Mouse (Mus musculus): ENCODE results near the gene Bag3.

Gene Bag3

GRCm38 (mm10) chr7:128537676-128538075, 14.3 kb downstream of the Bag3 start:
- no peak for DNase-seq (ENCODE audit: low read depth)

- DNase-seq (ENCODE audit: low read depth): no peak
Measured at GRCm38 (mm10) chr7:128538196-128538595, 14.8 kb downstream of the Bag3 start.

GRCm38 (mm10) chr7:128538769-128539168, 15.4 kb downstream of the Bag3 start:
- DNase-seq (ENCODE audit: low read depth): no peak

- DNase-seq (ENCODE audit: low read depth): no peak
Measured at GRCm38 (mm10) chr7:128540111-128540510, 16.7 kb downstream of the Bag3 start.

GRCm38 (mm10) chr7:128540734-128541133, 17.3 kb downstream of the Bag3 start:
- no peak for DNase-seq (ENCODE audit: low read depth)

- no peak for DNase-seq (ENCODE audit: low read depth)
Measured at GRCm38 (mm10) chr7:128541186-128541585, 17.8 kb downstream of the Bag3 start.

GRCm38 (mm10) chr7:128541771-128542170, 18.4 kb downstream of the Bag3 start:
- no peak for DNase-seq (ENCODE audit: low read depth)

GRCm38 (mm10) chr7:128542488-128542887, 19.1 kb downstream of the Bag3 start:
- DNase-seq (ENCODE audit: low read depth): no peak

GRCm38 (mm10) chr7:128543148-128543855, 19.9 kb downstream of the Bag3 start:
- DNase-seq (ENCODE audit: low read depth): no peak

- DNase-seq (ENCODE audit: low read depth): no peak
Measured at GRCm38 (mm10) chr7:128543961-128544360, 20.5 kb downstream of the Bag3 start.

- no peak for DNase-seq (ENCODE audit: low read depth)
Measured at GRCm38 (mm10) chr7:128544566-128545262, 21.3 kb downstream of the Bag3 start.

- no peak for DNase-seq (ENCODE audit: low read depth)
Measured at GRCm38 (mm10) chr7:128546031-128546430, 22.6 kb downstream of the Bag3 start.

GRCm38 (mm10) chr7:128549137-128549536, 25.7 kb downstream of the Bag3 start:
- no peak for DNase-seq (ENCODE audit: low read depth)

GRCm38 (mm10) chr7:128550328-128551086, 27.1 kb downstream of the Bag3 start:
- DNase-seq (ENCODE audit: low read depth): no peak

GRCm38 (mm10) chr7:128551087-128551457, 27.7 kb downstream of the Bag3 start:
- no peak for DNase-seq (ENCODE audit: low read depth)

GRCm38 (mm10) chr7:128553105-128553705, 29.8 kb downstream of the Bag3 start:
- no peak for DNase-seq (ENCODE audit: low read depth)

GRCm38 (mm10) chr7:128554502-128554901, 31.1 kb downstream of the Bag3 start:
- DNase-seq (ENCODE audit: low read depth): no peak

GRCm38 (mm10) chr7:128555141-128555750, 31.8 kb downstream of the Bag3 start:
- DNase-seq (ENCODE audit: low read depth): no peak

GRCm38 (mm10) chr7:128556923-128557430, 33.6 kb downstream of the Bag3 start:
- no peak for DNase-seq (ENCODE audit: low read depth)

GRCm38 (mm10) chr7:128563373-128563772, 40.0 kb downstream of the Bag3 start:
- no peak for DNase-seq (ENCODE audit: low read depth)

GRCm38 (mm10) chr7:128566311-128566710, 42.9 kb downstream of the Bag3 start:
- DNase-seq (ENCODE audit: low read depth): no peak
